Mouse (Mus musculus) kidney, postnatal 36 days (tissue): ENCODE data around the gene Pla2g16.

ENCODE experiments used
- DNase-seq, 2 experiments: peaks; one replicate each; pipeline ENCODE4 v3.0.0; 2021 to 2022; ENCODE audit warnings: mixed read lengths in 2 of 2

Gene Pla2g16

GRCm38 (mm10) chr19:7566826-7567225 is 9.6 kb downstream of the Pla2g16 start:
- no peak for DNase-seq

GRCm38 (mm10) chr19:7568364-7568763 is 11.1 kb downstream of the Pla2g16 start:
- DNase-seq, result peak in 1 of 2 experiments; percentile 17

- DNase-seq, result no peak
Measured at GRCm38 (mm10) chr19:7569650-7570049, 12.4 kb downstream of the Pla2g16 start.

GRCm38 (mm10) chr19:7576180-7576579 is 18.9 kb downstream of the Pla2g16 start:
- no peak for DNase-seq

- DNase-seq, result peak in 1 of 2 experiments; percentile 42
Measured at GRCm38 (mm10) chr19:7577710-7578109, 20.5 kb downstream of the Pla2g16 start.

- DNase-seq, result no peak
Measured at GRCm38 (mm10) chr19:7581042-7581441, 23.8 kb downstream of the Pla2g16 start.

- peak in 1 of 2 experiments; percentile 46 for DNase-seq
Measured at GRCm38 (mm10) chr19:7583101-7583500, 25.8 kb downstream of the Pla2g16 start.

GRCm38 (mm10) chr19:7583599-7583998 is 26.3 kb downstream of the Pla2g16 start:
- DNase-seq, result no peak

GRCm38 (mm10) chr19:7585279-7585678 is 28.0 kb downstream of the Pla2g16 start:
- no peak for DNase-seq

- no peak for DNase-seq
Measured at GRCm38 (mm10) chr19:7585764-7586163, 28.5 kb downstream of the Pla2g16 start.

GRCm38 (mm10) chr19:7590795-7591194 is 33.5 kb downstream of the Pla2g16 start:
- no peak for DNase-seq

- peak; percentile 56 to 69 for DNase-seq
Measured at GRCm38 (mm10) chr19:7592018-7592417, 34.8 kb downstream of the Pla2g16 start.

- DNase-seq, result peak; percentile 51 to 64
Measured at GRCm38 (mm10) chr19:7595534-7595933, 38.3 kb downstream of the Pla2g16 start.

GRCm38 (mm10) chr19:7598481-7598880 is 41.2 kb downstream of the Pla2g16 start:
- peak; percentile 35 to 51 for DNase-seq

GRCm38 (mm10) chr19:7601551-7601950 is 44.3 kb downstream of the Pla2g16 start:
- DNase-seq, result no peak

- DNase-seq, result no peak
Measured at GRCm38 (mm10) chr19:7604107-7604506, 46.8 kb downstream of the Pla2g16 start.

GRCm38 (mm10) chr19:7605013-7605412 is 47.8 kb downstream of the Pla2g16 start:
- DNase-seq, result no peak

GRCm38 (mm10) chr19:7605930-7606783 is 48.9 kb downstream of the Pla2g16 start:
- peak; percentile 89 to 90 for DNase-seq

- peak in 1 of 2 experiments; percentile 65 for DNase-seq
Measured at GRCm38 (mm10) chr19:7606801-7607689, 49.8 kb downstream of the Pla2g16 start, which contains the start of gene Lgals12. Gene Lgals12, minus strand, starts transcription at chr19:7607193.

- no peak for DNase-seq
Measured at GRCm38 (mm10) chr19:7607690-7608201, 50.5 kb downstream of the Pla2g16 start.

- DNase-seq, result peak in 1 of 2 experiments; percentile 50
Measured at GRCm38 (mm10) chr19:7611942-7612757, 54.9 kb downstream of the Pla2g16 start, which contains the start of gene Hrasls5. Gene Hrasls5, plus strand, starts transcription at chr19:7612541.

- DNase-seq, result no peak
Measured at GRCm38 (mm10) chr19:7613151-7613550, 55.9 kb downstream of the Pla2g16 start.
